Mouse (Mus musculus): ENCODE results near the gene Fabp7. TPM values are rescaled to one million over a fixed set of nuclear protein-coding genes. Genes with fewer than 3 reads are reported as not detected.

The Fabp7 gene
- polyA plus RNA-seq, 1 experiment from 2014 or later = 2.0 TPM

DNA sequence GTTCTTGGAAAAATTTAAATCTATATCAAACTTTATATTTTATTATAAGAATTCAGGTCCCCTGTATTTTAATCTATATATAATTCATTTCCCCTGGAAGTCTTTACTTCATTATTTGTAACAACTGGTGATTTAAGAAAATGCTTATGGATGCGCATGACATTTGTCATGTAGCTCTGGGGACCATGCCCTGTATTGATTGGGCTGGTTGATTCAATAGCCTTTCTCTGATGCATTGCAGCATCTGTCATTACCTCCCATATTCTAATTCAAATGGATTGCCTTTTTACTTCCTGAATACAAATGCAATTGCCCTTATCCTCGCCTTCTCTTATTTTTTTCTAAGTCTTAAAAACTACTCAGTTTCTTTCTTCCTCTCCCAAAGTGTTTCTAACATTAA, 29.6 kb downstream of the Fabp7 start:
- Histone ChIP-seq H3K36me3 (no peaks in the 10 kb centered on the region), H3K4me1 (no peaks in the 10 kb centered on the region), H3K4me3 (no peak overlapping the region), H3K27ac (no peak overlapping the region), H3K9me3 (no peaks in the 10 kb centered on the region), H3K27me3 (ENCODE audit: insufficient read depth, poor library complexity, severe bottlenecking) (no peaks in the 10 kb centered on the region)
- no peak for DNase-seq (ENCODE audit: low spot score)
- WGBS = 83% methylated on average over 2 of the region's 2 CpGs

DNA sequence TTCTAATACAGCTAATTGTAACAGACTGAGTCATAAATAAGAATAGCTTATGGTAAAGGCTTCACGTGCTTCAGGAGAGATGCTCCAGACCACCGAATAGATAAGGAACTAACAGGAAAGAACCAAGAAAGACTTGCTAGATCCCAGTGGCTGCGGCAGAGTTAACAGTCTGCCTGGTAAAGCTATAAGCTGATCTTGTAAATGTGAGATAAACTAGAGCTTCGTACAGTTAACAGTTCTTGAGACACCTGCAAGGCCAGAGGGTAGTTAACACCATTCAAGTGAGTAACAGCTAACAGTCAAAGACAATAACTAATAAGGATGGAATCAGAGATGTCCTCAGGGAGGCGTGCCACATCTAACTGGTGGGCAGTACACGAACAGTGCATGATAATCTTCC, 31.2 kb downstream of the Fabp7 start:
- H3K27ac ChIP-seq = no peak overlapping the region
- 66% methylated on average over 6 of the region's 6 CpGs for WGBS
- no peaks in the 10 kb centered on the region for H3K36me3 ChIP-seq
- H3K27me3 ChIP-seq (ENCODE audit: insufficient read depth, poor library complexity, severe bottlenecking) = no peaks in the 10 kb centered on the region
- H3K4me3 ChIP-seq = no peak overlapping the region
- no peak for DNase-seq (ENCODE audit: low spot score)
- H3K9me3 ChIP-seq = no peaks in the 10 kb centered on the region
- H3K4me1 ChIP-seq = no peaks in the 10 kb centered on the region

DNA sequence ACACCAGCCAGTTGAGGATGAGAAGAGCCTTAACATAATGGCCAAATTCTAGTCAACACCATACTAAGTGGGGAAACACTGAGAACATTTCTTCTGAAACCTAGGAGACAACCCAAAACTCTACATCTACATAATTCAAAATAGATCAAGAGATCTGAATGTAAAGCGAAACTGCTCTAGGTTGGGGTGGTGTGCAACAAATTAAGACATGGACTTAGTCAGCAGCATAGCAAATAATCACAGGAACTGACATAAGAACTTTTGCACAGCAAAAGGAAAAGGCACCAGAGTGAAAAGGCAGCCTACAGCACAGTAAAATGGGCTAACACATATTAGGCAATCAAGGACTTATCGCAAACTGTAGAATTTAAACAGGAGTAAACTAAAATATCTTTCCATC, 34.5 kb downstream of the Fabp7 start:
- 80% methylated on average over 2 of the region's 2 CpGs for WGBS

DNA sequence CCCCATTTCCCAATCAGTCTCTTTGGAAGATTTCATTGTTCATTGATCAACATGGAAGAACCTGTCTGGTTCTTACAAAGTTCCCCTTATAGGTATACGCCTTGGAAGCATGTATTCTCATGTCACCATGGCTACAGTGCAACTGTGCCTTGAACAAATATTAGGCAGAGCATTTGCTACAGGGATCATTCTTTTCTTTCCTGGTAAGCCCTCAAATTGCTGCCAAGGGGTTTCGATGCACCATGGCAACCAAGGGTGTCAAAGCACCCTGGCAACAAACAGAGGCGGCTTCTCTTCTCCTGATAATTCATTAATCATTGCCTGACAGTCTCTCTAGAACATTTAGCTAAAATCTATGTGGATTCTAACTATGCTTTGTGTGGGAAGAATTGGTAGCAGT, 37.8 kb downstream of the Fabp7 start:
- Histone ChIP-seq H3K27ac (no peak overlapping the region), H3K9me3 (no peaks in the 10 kb centered on the region), H3K27me3 (ENCODE audit: insufficient read depth, poor library complexity, severe bottlenecking) (no peaks in the 10 kb centered on the region), H3K36me3 (no peaks in the 10 kb centered on the region), H3K4me1 (no peaks in the 10 kb centered on the region), H3K4me3 (no peak overlapping the region)
- DNase-seq (ENCODE audit: low spot score) = no peak
- 64% methylated on average over 3 of the region's 3 CpGs for WGBS

More for the DNA sequence above, 34.5 kb downstream of the Fabp7 start:
- DNase-seq (ENCODE audit: low spot score) = no peak
- H3K9me3 ChIP-seq = no peaks in the 10 kb centered on the region
- H3K4me1 ChIP-seq = no peaks in the 10 kb centered on the region
- no peak overlapping the region for H3K27ac ChIP-seq
- H3K27me3 ChIP-seq (ENCODE audit: insufficient read depth, poor library complexity, severe bottlenecking) = no peaks in the 10 kb centered on the region
- no peaks in the 10 kb centered on the region for H3K36me3 ChIP-seq
- H3K4me3 ChIP-seq = no peak overlapping the region

GRCm38 (mm10) chr10:57828649-57829048, 44.0 kb downstream of the Fabp7 start:
- DNase-seq (ENCODE audit: low spot score) = no peak
- H3K9me3 ChIP-seq = no peaks in the 10 kb centered on the region
- H3K27ac ChIP-seq = no peak overlapping the region
- WGBS = 69% methylated on average over 5 of the region's 5 CpGs
- H3K4me3 ChIP-seq = no peak overlapping the region
- no peaks in the 10 kb centered on the region for H3K4me1 ChIP-seq
- H3K27me3 ChIP-seq (ENCODE audit: insufficient read depth, poor library complexity, severe bottlenecking) = no peaks in the 10 kb centered on the region
- no peaks in the 10 kb centered on the region for H3K36me3 ChIP-seq

GRCm38 (mm10) chr10:57829621-57830020, 44.9 kb downstream of the Fabp7 start:
- DNase-seq (ENCODE audit: low spot score) = no peak
- Histone ChIP-seq H3K36me3 (no peaks in the 10 kb centered on the region), H3K27ac (no peak overlapping the region), H3K9me3 (no peaks in the 10 kb centered on the region), H3K4me3 (no peak overlapping the region), H3K27me3 (ENCODE audit: insufficient read depth, poor library complexity, severe bottlenecking) (no peaks in the 10 kb centered on the region), H3K4me1 (no peaks in the 10 kb centered on the region)
- 76% methylated on average over 3 of the region's 3 CpGs for WGBS

DNA sequence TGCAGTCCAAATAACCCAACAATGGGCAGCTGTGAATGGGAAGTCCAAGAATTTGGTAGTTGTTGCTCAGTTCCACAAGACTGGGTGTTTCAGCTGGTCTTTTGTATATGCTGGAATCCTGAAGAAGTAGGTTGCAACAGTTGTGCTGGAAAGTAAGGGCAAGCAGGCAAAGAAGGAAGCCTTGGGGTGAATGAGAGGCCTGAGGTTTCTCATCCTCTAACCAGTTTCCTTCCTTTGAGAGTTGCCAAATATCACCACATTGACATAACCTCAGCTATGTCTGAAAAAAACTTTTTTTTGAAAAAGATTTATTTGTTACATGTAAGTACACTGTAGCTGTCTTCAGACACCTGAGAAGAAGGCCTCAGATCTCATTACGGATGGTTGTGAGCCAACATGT, 50.4 kb downstream of the Fabp7 start:
- H3K27ac ChIP-seq = no peak overlapping the region
- no peaks in the 10 kb centered on the region for H3K36me3 ChIP-seq
- no peak overlapping the region for H3K4me3 ChIP-seq
- no peaks in the 10 kb centered on the region for H3K9me3 ChIP-seq
- no peaks in the 10 kb centered on the region for H3K27me3 ChIP-seq (ENCODE audit: insufficient read depth, poor library complexity, severe bottlenecking)
- H3K4me1 ChIP-seq = no peaks in the 10 kb centered on the region
- WGBS = 86% methylated on average over 1 of the region's 1 CpGs
- no peak for DNase-seq (ENCODE audit: low spot score)

GRCm38 (mm10) chr10:57835982-57836381, 51.3 kb downstream of the Fabp7 start:
- no peak for DNase-seq (ENCODE audit: low spot score)
- Histone ChIP-seq H3K4me3 (no peak overlapping the region), H3K27me3 (ENCODE audit: insufficient read depth, poor library complexity, severe bottlenecking) (no peaks in the 10 kb centered on the region), H3K9me3 (no peaks in the 10 kb centered on the region), H3K36me3 (no peaks in the 10 kb centered on the region), H3K4me1 (no peaks in the 10 kb centered on the region), H3K27ac (no peak overlapping the region)

Other genes starting within 250 kb of the Fabp7 start
- 0.68 and 0.85 TPM in 2 replicates for gene Pkib, start 152.9 kb upstream of the Fabp7 start, polyA plus RNA-seq (2016; fragmentation: Nextera tagmentation; extraction: Ambion mirVana)
- gene Smpdl3a, start 9.5 kb downstream of the Fabp7 start, polyA plus RNA-seq (2016; fragmentation: Nextera tagmentation; extraction: Ambion mirVana) = 10.3 and 16.5 TPM in 2 replicates

Measured in heart, embryonic 10.5 days (tissue).